Mouse (Mus musculus) skeletal muscle tissue, adult 2 months (tissue): Measurements from ENCODE around the gene Ciao2a.

ENCODE experiments used
- DNase-seq: peaks from one replicate; pipeline ENCODE4 v3.0.0-alpha.2; 2012; ENCODE audit warnings: low read depth, low spot score

Gene Ciao2a

GRCm38 (mm10) chr9:66120106-66120505, 6.3 kb upstream of the Ciao2a start:
- no peak for DNase-seq

- no peak for DNase-seq
These were observed 5.5 kb upstream of the Ciao2a start for GRCm38 (mm10) chr9:66120945-66121344.

GRCm38 (mm10) chr9:66121421-66121820, 5.0 kb upstream of the Ciao2a start:
- DNase-seq = no peak

GRCm38 (mm10) chr9:66123648-66124047, 2.8 kb upstream of the Ciao2a start:
- no peak for DNase-seq

- DNase-seq = peak; percentile 21
These were observed 2.3 kb upstream of the Ciao2a start for GRCm38 (mm10) chr9:66124111-66124531.

- peak; percentile 97 for DNase-seq
These were observed 1.5 kb upstream of the Ciao2a start for GRCm38 (mm10) chr9:66124681-66125542.

GRCm38 (mm10) chr9:66125543-66126455, 612 bp upstream of the Ciao2a start:
- no peak for DNase-seq

GRCm38 (mm10) chr9:66127193-66127546, 759 bp downstream of the Ciao2a start:
- DNase-seq = no peak

GRCm38 (mm10) chr9:66127884-66128283, 1.5 kb downstream of the Ciao2a start:
- DNase-seq = no peak

- peak; percentile 22 for DNase-seq
These were observed 5.1 kb downstream of the Ciao2a start for GRCm38 (mm10) chr9:66131466-66131865.

- no peak for DNase-seq
These were observed 9.6 kb downstream of the Ciao2a start for GRCm38 (mm10) chr9:66135967-66136366.

GRCm38 (mm10) chr9:66138193-66138592, 11.8 kb downstream of the Ciao2a start:
- no peak for DNase-seq

GRCm38 (mm10) chr9:66142265-66142664, 15.9 kb downstream of the Ciao2a start:
- no peak for DNase-seq

GRCm38 (mm10) chr9:66144248-66144647, 17.8 kb downstream of the Ciao2a start:
- peak; percentile 63 for DNase-seq

GRCm38 (mm10) chr9:66146141-66146540, 19.7 kb downstream of the Ciao2a start:
- no peak for DNase-seq

- DNase-seq = no peak
These were observed 25.6 kb downstream of the Ciao2a start for GRCm38 (mm10) chr9:66152011-66152410.

- DNase-seq = no peak
These were observed 27.2 kb downstream of the Ciao2a start for GRCm38 (mm10) chr9:66153594-66153993.

GRCm38 (mm10) chr9:66154013-66154412, 27.6 kb downstream of the Ciao2a start:
- DNase-seq = no peak

- no peak for DNase-seq
These were observed 29.1 kb downstream of the Ciao2a start for GRCm38 (mm10) chr9:66155534-66155933.

GRCm38 (mm10) chr9:66157958-66158830, 31.8 kb downstream of the Ciao2a start, which contains the start of gene Dapk2:
Gene Dapk2 (plus strand): TSS chr9:66158223.
- peak; percentile 67 for DNase-seq

GRCm38 (mm10) chr9:66158885-66159430, 32.5 kb downstream of the Ciao2a start:
- DNase-seq = no peak
